Mouse (Mus musculus) kidney, postnatal 4 days (tissue): ENCODE measurements around the gene Zan.

ENCODE experiments used
- DNase-seq, 2 experiments: peaks; one replicate each; pipeline ENCODE4 v3.0.0; 2021; ENCODE audit warnings: mixed read lengths in 2 of 2

Gene Zan

DNA sequence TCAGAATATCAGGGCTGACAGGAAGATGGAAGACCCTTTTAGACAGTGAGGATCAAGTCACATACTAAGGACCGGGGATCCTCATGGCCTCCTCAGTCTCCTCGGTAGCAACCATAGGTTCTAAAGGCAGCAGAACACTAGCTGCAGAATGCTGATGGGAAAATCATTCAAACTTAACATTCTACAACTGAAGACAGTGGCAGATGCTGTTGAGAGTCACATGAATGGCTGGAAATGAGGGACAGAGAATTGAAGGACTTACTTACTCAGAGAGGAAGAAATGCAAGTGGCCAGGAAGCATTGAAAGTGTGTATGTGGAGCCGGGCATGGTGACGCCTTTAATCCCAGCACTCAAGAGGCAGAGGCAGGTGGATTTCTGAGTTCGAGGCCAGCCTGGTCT lies at the start of gene Zan:
Gene Zan, minus strand, starts transcription at position 101 of the 400 bp plus-strand sequence.
- no peak for DNase-seq

DNA sequence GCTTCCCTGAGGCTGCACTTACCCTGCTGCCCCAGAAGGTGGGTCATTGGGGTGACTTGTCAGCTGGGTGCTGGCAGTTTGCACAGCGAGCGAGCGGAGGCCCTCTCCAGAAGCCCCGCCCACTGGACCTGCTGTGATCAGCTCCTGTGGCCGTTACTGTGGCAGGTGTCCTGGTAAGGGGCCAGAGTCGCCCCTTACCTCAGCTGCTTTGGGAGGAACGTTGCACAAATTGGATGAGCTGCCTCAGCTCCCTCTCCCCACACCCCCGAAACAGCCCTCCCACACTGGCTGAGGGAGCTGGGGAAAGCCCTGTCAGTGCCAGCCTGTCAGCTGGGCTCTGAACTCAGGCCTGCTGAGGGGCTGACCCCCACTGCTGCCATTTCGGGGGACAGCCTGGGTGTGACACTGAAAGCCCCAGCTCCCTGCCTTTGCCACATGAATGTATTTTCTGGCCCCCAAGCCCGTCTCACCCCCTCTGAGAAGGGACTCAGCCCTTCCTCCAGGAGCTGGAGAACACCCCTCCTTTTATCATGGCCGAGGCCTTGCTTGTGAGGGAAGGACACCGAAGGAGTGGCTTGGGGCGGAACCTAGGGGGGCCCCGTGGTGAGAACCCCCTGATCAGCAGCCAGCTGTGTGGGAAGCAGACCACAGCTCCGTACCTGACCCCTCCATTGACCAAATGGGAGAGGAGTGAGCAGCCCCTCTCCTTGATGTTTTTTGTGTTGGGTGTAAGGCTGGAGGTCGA lies 49.5 kb upstream of the Zan start:
- DNase-seq, result peak; percentile 66 to 77

DNA sequence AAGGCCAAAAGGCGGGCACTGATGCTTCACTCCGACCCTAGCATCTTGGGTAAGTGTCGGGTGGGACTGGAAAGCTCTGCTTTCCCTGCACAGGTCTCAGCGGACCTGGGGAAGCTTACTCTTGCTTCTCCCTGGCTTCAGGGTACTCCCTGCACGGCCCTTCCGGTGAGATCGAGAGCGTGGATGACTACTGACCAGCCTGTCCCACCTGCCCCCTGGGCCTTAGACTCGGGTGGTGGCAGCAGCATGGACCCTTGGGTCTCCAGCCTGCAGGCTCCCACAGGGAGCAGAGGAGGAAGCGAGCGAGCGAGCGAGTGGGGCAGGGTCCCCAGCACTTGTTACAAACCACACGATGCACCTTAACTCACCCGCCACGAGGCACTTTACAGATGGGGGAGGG lies 48.6 kb upstream of the Zan start:
- DNase-seq, result no peak

DNA sequence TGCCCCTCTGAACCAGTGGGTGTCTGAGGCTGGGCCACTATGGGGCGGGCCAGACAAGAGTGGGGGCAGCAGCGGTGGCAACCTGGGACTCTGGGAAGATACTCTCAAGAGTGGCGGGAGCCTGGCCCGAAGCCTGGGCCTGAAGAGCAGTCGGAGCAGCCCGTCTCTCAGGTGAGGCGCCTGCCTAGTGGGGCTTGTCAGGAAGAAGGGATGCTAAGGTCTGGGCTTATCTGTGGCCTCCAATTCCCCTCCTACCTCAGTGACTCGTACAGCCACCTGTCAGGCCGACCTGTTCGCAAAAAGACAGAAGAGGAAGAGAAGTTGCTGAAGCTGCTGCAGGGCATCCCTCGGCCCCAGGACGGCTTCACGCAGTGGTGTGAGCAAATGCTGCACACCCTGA lies 47.8 kb upstream of the Zan start:
- DNase-seq, result no peak

GRCm38 (mm10) chr5:137524251-137524515 lies 47.3 kb upstream of the Zan start:
- DNase-seq, result no peak

DNA sequence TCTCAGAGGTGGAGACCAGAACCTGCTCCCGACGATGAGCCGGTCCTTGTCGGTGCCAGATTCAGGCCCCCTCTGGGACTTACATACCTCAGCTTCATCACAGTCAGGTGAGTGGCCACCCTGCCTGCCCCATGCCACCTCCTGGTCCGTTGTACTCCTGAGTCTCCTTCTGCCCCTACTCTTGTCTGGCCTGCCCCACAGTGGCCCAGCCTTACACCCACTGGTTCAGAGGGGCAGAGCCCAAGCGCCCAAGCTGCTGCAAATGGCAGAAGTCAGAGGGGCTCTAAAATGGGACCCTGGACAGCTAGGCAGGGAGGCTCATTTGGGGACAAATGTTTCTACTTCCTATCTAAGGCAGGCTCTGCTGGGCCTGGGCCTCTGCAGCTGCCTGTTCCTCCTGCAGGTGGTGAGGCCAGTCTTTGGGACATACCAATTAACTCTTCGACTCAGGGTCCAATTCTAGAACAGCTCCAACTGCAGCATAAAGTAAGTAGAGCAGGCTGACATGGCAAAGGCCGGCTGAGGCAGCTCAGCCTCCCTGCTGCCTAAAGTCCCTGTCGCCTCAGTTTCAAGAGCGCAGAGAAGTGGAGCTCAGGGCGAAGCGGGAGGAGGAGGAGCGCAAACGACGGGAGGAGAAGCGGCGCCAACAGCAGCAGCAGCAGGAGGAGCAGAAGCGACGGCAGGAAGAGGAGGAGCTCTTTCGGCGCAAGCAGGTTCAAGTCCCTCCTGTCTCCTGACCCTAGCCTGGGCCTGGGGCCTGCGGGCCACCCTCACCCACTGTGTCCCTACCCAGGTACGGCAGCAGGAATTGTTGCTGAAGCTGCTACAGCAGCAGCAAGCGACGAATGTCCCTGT lies 46.8 kb upstream of the Zan start:
- no peak for DNase-seq

GRCm38 (mm10) chr5:137522711-137523110 lies 45.8 kb upstream of the Zan start:
- DNase-seq, result no peak

DNA sequence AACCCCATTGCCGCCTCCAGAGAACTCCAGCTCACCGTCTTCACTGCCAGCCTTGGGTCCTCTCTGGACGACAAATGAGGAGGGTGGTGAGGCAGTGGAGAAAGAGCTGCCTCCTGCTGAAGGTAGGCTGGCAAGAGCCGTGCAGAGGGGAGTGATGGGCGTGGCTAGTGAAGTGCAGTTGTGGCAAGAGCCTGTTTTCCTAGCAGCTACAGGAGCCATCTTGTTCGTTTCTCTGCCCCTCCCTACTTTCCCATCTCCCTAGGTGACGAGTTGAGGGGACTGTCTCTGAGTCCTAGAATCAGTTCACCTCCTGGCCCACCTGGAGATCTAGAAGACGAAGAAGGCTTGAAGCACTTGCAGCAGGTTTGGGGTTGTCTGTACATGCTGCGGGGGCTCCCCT lies 45.0 kb upstream of the Zan start:
- DNase-seq, result no peak

- DNase-seq, result peak in 1 of 2 experiments; percentile 7
Observed at GRCm38 (mm10) chr5:137519691-137520550, 43.1 kb upstream of the Zan start.

- DNase-seq, result peak; percentile 64 to 74
Observed at GRCm38 (mm10) chr5:137518436-137518835, 41.6 kb upstream of the Zan start, which contains the start of gene Gigyf1. Gene Gigyf1 (plus strand): TSS chr5:137518548.

GRCm38 (mm10) chr5:137514811-137515210 lies 37.9 kb upstream of the Zan start:
- DNase-seq, result no peak

DNA sequence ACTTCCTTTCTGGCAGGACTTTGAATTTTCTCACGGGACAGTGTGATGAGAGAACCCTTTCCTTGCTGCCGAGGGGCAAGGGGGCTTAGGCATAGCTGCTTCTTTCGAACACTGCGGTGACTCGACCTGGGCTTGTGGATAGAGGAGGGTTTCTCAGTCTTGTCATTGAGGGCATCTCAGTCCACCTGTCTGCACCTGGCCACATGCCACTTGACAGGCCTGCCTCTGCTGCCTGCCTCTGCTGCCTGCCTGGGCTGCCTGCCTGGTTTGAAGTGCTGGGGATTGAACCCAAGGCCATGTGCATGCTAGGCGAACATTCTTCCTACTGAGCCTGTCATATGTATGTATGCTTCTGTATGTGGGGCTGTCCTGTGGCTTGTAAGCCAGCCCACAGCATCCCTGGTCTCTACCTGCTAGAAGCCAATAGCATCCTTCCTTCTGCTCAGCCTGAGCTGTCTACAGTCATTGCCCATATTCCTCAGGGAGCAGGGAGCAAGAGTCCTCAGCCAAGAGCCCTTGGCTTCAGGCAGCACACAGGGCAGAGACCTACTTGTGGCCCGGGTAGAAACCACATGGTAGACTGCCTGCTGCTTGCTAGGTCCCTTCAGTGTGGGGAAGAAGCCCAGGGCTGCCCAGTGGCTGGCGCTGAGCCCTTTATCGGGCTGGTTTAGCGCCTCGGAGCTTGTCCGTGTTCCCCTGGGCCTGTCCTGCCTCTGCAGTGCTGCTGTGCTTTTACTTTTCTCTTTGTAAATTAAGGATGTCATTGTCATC lies 37.3 kb upstream of the Zan start:
- no peak for DNase-seq

GRCm38 (mm10) chr5:137512847-137513794 lies 36.3 kb upstream of the Zan start:
- DNase-seq, result peak; percentile 68 to 69

DNA sequence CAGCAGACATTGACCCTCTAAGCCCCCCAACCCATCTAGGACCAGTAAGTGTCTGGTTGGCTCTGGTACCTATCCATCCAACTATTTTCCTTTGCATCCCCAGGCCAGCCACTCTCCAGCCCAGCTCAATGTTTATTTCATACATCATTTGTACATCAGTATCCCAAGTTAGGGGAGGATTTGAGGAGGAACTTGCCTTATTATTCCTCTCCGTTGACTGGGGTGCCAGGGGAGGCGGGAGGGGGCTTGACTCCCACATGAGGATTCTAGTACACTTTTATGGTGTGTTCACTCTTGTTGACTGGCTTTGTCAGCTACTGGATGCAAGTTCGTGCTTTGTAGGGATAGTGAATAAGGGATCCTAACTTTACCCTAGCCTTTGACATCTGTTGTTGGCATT lies 34.8 kb upstream of the Zan start:
- no peak for DNase-seq

- no peak for DNase-seq
Observed at GRCm38 (mm10) chr5:137510573-137511390, 33.9 kb upstream of the Zan start.

DNA sequence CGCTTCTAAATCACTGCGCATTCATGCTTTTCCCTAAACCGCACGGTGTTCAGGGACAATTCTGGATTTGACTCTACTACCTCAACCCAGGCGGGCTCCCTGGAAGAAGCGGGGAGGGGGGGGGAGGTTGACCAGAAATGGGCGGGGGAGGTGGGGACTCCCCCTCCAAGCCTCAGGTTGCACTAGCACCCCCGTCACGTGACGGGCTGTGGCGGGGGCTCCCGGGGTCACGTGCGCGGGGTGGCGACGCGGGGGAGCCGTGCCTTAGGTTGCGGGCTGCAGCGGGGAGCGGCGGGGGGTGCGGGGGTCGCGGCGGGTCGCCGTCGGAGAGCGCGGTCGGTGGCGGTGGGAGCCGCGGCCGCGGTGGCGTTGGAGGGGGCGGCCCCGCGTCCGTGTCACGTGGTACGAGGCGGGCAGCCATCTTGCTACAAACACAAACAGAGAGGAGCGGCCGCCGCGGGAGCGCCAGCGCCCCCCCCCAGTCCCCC lies 33.2 kb upstream of the Zan start:
- peak; percentile 86 to 93 for DNase-seq

DNA sequence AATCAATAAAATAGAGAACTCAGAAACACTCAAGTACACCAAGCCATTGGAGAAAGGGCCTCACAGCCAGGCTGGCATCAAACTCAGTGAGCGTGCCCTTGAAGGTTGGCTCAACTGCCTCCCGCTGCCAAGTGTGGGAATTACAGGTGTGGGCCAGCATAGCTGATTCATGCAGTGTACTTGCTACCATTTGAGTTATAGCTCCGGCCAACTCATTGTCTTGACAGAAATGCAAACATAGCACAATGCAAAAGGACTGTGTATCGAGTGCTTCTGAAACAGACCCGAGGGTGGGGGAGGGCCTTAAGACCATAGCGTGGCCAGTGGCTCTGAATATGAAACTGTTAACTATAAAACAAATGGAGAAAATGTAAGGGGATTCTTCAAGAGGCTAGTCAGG lies 27.2 kb upstream of the Zan start:
- peak; percentile 46 to 54 for DNase-seq

DNA sequence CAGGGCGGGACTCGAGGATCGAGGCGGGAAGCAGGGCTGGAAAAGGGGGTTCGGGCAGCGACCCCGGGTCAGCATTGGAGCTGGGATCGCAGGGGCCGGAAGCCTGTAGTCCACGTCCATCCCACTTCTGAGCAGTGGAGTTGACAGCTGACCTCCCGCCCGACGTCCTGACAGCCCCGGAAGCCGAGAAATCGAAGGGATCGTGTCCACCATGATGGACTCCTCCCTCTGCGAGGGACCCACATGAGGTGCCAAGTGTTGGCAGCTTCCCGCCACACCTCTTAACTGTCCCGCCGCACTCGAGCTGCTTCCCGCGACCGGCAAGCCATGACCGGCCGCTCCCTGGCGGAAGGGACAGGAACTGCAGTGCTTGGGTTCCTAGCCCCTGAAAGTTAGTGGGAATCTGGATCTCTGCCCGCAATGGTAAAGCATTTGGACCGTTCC lies 25.8 kb upstream of the Zan start:
- DNase-seq, result peak; percentile 92 to 95

DNA sequence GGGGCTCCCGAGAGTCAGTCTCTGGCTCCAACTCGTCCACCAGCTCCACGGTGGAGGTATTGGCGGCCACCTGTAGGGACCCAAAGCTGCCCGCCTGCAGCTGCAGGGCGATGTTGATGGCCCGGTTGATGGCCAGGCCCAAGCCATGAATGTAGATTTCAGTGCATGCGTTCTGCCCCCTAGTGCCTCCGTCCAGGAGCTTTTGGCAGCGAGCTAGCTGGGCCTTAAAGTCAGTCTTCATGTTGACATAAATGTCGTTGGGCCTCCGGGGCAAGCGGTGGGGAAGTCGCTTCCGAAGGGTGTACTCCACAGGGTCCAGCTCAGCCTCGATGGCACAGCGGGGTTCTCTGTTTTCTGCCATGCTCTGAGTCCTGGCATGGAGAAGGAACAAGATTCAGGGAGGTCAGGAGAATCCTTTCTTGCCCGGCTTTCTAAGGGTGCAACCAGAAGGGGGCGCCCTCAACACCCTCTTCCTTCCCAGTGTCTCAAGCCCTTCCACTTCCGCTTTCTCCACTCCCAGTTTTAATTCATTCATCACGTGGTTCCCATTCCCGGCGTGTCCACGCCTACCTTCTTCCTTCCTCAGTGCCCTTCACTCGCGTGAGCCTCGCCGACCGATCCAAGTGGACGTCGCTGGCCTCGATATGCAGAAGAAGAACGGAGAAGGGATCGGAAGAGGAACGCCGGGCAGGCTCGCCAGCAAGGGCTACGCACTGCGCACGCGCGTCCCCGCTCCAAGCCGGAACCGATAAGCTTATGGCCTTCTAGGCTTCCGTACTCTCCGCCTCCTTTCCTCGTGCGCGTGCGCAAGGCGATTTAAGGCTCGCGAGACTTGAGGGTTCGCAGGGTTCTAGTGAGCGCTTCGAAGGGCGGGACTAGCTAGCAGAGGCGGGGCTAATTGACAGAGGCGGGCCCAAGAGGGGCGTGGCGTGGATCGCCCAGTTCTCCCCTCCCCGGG lies 25.1 kb upstream of the Zan start, which contains the start of gene Pop7:
Gene Pop7, minus strand, starts transcription at position 810 of the 958 bp plus-strand sequence.
- peak; percentile 100 for DNase-seq
